Mouse (Mus musculus) megakaryocyte, embryonic 14.5 days (primary cell): ENCODE measurements around the gene 2900026A02Rik.

Experiments used
- FLI1 ChIP-seq: IDR thresholded peaks from 2 replicates; pipeline ENCODE4 v1.6.1; 2012; ENCODE audit warnings: low read length, inconsistent platforms, mixed read lengths
- GATA1 ChIP-seq: IDR thresholded peaks from 3 replicates; pipeline ENCODE4 v1.6.1; 2012; ENCODE audit warnings: mixed read lengths, low read length, inconsistent platforms, borderline replicate concordance

- TF ChIP-seq GATA1, result no peak
- no peak for TF ChIP-seq FLI1
Measured at GRCm38 (mm10) chr5:113117361-113117760, 103.7 kb downstream of the 2900026A02Rik start.
